Mouse (Mus musculus): Measurements from ENCODE around the gene Fam107b.
A peak's percentile ranks its signal among the peaks of the same experiment; 100 is the strongest.

DNA sequence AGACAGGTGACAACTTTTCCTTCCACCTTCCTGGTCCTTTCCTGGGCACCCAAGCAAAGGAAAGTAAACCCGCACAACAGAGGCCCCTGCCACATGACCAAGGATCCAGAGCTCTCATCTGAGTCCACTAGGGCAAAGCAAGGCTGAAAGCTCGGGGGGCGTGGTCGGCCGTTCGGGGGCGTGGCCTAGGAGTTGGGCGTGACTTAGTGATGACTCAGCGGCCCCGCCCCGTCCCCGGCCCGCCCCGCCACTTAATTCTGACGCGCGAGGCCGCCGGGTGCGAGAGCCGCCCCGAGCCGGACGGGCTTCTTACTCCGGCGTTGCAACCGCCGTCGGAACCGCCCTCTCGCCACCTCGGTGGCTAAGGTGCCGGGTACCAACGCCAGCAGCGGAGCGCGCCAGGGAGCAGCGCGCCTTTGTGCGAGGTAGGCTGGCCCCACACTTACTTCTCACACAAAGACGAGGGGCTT, 143.0 kb downstream of the Fam107b start:
- no peak for TF ChIP-seq HCFC1 (IDR thresholded peaks at IDR 0.05; ENCODE audit: borderline replicate concordance, insufficient read depth, low read length)
- TF ChIP-seq ZNF384 (IDR thresholded peaks at IDR 0.05; ENCODE audit: low read depth, low read length): no peak
- peak; percentile 62 for TF ChIP-seq MAFK (IDR thresholded peaks at IDR 0.05; ENCODE audit: insufficient read depth, low read depth, low read length)
- no peak for TF ChIP-seq CHD2 (IDR thresholded peaks at IDR 0.05; ENCODE audit: low read depth, low read length)
